Mouse (Mus musculus): ENCODE results near the gene Cela3a. TPM values are rescaled to one million over a fixed set of nuclear protein-coding genes. Genes with fewer than 3 reads are reported as not detected.

Cela3a gene
- polyA plus RNA-seq, 1 experiment from 2014 or later, result not detected

GRCm38 (mm10) chr4:137379713-137380255, 29.8 kb downstream of the Cela3a start:
- no peak overlapping the region for H3K27ac ChIP-seq
- WGBS, result 91% methylated on average over 10 of the region's 10 CpGs
- no peaks in the 10 kb centered on the region for H3K27me3 ChIP-seq (replicated peaks)
- H3K36me3 ChIP-seq, result no peaks in the 10 kb centered on the region
- no peak overlapping the region for H3K4me2 ChIP-seq (replicated peaks)
- no peaks in the 10 kb centered on the region; the same call in 1 of the 2 replicates for H3K4me1 ChIP-seq
- H3K9ac ChIP-seq, result no peak overlapping the region
- no peak overlapping the region for H3K4me3 ChIP-seq
- no peak for ATAC-seq (ENCODE audit: low FRiP score, low read depth)
- H3K9me3 ChIP-seq, result no peaks in the 10 kb centered on the region

DNA sequence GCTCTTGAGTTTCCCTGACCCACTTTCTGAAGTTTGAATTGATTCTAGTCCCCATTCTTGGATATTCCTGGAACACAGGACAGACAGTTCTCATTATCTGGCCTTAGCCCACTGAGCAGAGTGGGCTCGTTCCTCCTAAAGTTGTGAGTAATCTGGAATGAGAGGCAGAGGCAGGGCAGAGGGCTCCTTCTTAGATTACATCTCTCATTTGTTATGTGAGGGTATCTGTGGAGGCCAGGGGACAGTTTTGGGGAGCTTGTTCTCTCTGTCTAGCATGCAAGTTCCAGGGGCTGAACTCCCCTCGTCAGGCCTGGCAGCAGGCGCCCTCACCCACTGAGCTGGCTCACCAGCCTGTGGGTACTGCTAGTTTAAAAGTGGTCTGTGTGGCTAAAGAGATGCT, 30.5 kb downstream of the Cela3a start:
- ATAC-seq (ENCODE audit: low FRiP score, low read depth), result no peak
- 80% methylated on average over 3 of the region's 3 CpGs for WGBS
- H3K9ac ChIP-seq, result no peak overlapping the region

DNA sequence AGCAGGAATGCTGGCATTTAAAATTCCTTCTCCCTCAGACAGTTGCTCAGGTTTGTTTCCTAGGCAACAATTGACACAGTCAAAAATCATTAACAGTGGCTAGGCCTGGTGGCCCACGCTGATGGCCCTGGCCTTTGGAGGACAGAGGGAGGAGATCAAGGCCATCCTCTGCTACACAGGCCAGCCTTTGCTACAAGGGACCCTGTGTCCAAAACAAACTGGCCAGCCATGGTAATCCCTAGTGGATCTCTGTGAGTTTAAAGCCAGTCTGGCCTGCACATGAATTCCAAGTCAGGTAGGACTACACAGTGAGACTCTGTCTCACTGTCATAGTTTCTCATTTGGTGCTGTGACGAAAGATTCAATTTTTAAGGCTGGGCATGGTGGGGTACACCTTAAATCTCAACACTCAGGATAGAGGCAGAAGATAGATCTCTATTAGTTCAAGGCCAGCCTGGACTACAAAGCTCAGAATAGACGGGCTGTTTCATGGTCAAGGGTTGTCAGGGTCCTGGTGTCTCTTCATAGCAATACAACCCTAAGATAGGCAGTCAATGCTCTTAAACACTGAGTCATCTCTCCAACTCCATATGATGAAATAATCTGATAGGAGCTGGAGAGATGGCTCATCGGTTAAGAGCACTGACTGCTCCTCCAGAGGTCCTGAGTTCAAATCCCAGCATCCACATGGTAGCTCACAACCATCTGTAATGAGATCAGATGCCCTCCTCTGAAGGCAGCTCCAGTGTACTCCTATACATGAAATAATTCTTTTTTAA, 31.9 kb downstream of the Cela3a start:
- Histone ChIP-seq H3K27ac (no peak overlapping the region), H3K4me3 (no peak overlapping the region), H3K4me2 (replicated peaks) (no peak overlapping the region), H3K9ac (no peak overlapping the region), H3K4me1 (no peaks in the 10 kb centered on the region; the same call in 1 of the 2 replicates), H3K36me3 (no peaks in the 10 kb centered on the region), H3K27me3 (replicated peaks) (no peaks in the 10 kb centered on the region), H3K9me3 (no peaks in the 10 kb centered on the region)
- WGBS, result 79% methylated on average over 4 of the region's 4 CpGs
- no peak for ATAC-seq (ENCODE audit: low FRiP score, low read depth)

More for the DNA sequence above, 30.5 kb downstream of the Cela3a start:
- Histone ChIP-seq H3K27me3 (replicated peaks) (no peaks in the 10 kb centered on the region), H3K36me3 (no peaks in the 10 kb centered on the region), H3K9me3 (no peaks in the 10 kb centered on the region), H3K4me2 (replicated peaks) (no peak overlapping the region), H3K4me3 (no peak overlapping the region), H3K27ac (no peak overlapping the region), H3K4me1 (no peaks in the 10 kb centered on the region; the same call in 1 of the 2 replicates)

GRCm38 (mm10) chr4:137376778-137377177, 32.8 kb downstream of the Cela3a start:
- Histone ChIP-seq H3K27me3 (replicated peaks) (no peaks in the 10 kb centered on the region), H3K9me3 (no peaks in the 10 kb centered on the region), H3K4me1 (no peaks in the 10 kb centered on the region; the same call in 1 of the 2 replicates), H3K4me3 (no peak overlapping the region), H3K36me3 (no peaks in the 10 kb centered on the region), H3K9ac (no peak overlapping the region), H3K4me2 (replicated peaks) (no peak overlapping the region), H3K27ac (no peak overlapping the region)
- ATAC-seq (ENCODE audit: low FRiP score, low read depth), result no peak
- WGBS, result 73% methylated on average over 2 of the region's 2 CpGs

DNA sequence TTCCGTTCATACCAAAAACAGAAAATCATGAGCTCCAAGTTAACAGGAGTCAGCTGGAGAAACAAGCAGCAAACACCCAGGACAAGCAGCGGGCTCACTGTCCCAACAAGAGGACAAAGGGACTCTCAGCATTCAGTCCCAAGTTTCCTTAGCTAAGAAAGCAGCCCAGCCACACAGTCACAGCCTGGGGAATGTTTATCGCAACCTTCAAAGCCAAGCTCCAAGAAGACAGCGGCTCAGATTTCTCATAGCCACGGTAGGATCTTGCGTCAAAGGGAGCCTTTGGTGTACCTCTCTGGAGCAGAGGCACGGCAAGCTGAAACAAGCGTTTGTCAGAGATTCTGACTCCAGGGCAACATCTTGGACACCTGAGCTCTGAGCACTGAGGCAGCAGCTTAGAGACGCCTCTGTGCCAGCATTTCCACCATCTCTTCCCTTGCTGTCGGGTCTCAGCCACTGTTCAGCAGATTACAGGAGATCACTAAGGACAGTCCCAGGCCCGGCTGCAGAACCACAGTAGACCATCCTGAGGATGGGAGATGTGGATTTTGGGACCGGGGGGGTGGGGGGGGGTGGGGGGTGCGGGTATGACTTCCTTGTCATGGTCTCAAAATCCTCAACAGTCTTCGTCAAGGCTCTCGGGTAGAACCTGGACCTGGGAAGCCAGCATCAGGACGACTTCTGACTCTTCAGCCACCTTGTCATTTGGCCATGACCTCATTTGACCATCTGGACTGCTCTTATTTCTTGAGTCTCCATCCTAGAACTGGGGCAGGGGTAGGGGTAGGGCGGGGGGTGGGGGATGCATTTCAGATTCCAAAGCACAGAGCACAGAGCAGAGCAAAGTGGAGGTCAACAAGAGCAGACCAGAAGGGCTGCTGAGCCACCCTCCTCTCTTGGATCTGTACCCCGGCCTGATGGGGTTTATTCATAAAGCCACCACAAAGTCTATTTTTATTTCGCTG, 34.0 kb downstream of the Cela3a start:
- Histone ChIP-seq H3K4me3 (no peak overlapping the region), H3K4me1 (peaks cover under 1% of the 10 kb centered on the region; the same call in 1 of the 2 replicates), H3K27me3 (replicated peaks) (no peaks in the 10 kb centered on the region), H3K9me3 (no peaks in the 10 kb centered on the region), H3K27ac (no peak overlapping the region), H3K36me3 (no peaks in the 10 kb centered on the region), H3K9ac (0 out of 2 replicates have a peak overlapping the region, but pooled peaks have one; percentile 13), H3K4me2 (replicated peaks) (no peak overlapping the region)
- WGBS, result 58% methylated on average over 19 of the region's 19 CpGs
- no peak for ATAC-seq (ENCODE audit: low FRiP score, low read depth)

- ATAC-seq (ENCODE audit: low FRiP score, low read depth), result no peak
- 76% methylated on average over 6 of the region's 6 CpGs for WGBS
- Histone ChIP-seq H3K9me3 (no peaks in the 10 kb centered on the region), H3K4me3 (no peak overlapping the region), H3K4me1 (peaks cover 9% of the 10 kb centered on the region; the same call in 1 of the 2 replicates), H3K36me3 (no peaks in the 10 kb centered on the region), H3K9ac (no peak overlapping the region), H3K27ac (no peak overlapping the region), H3K4me2 (replicated peaks) (no peak overlapping the region), H3K27me3 (replicated peaks) (no peaks in the 10 kb centered on the region)
Observed at GRCm38 (mm10) chr4:137373711-137374110, 35.9 kb downstream of the Cela3a start.

DNA sequence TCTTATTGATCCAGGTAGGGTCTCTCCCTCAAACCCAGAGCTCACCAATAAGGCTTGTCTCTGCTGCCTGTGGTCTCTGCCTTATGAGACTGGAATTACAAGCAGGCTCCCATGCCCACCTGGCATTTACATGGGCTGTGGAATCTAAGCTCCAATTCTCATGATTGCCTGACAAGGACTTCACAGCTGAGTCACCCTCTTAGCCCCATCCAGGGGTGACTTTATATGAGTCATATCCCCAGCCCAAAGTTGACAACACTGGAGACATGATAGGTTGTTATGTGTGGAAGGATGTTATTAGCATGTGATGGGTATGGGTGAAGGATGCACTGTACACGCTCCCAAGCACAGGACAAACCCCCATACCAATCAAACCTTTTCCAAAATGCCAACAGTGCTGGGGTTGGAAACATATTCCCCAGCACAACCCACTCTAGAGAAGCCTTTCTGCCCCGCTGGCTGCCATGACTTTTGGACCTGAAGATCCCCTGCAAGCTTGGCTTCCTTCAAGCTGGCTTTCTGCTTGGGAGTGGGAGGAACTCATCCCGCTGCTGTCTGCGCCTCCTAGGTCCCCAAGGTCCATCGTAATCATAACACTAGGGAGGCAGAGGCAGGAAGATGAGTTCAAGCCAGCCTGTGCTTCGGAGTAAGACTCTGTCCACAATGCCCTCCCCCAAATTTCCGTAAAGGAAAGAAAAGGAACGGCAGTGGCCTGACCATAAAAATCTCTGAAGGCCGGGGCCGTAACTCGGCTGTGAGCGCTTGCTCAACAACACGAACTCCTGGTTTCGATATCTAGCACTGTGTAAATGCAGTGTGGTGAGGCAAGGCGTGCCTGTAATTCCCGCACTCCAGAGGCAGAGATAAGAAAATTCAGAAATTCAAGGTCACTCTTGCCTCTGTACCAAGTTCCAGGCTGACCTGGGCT, 37.7 kb downstream of the Cela3a start:
- Histone ChIP-seq H3K4me2 (replicated peaks) (no peak overlapping the region), H3K4me1 (peaks cover 9% of the 10 kb centered on the region; the same call in 1 of the 2 replicates), H3K9ac (no peak overlapping the region), H3K36me3 (no peaks in the 10 kb centered on the region), H3K9me3 (no peaks in the 10 kb centered on the region), H3K27ac (no peak overlapping the region), H3K27me3 (replicated peaks) (no peaks in the 10 kb centered on the region; the same call in 1 of the 2 replicates), H3K4me3 (no peak overlapping the region)
- no peak for ATAC-seq (ENCODE audit: low FRiP score, low read depth)
- WGBS, result 80% methylated on average over 16 of the region's 16 CpGs

GRCm38 (mm10) chr4:137369954-137370750, 39.4 kb downstream of the Cela3a start:
- ATAC-seq (ENCODE audit: low FRiP score, low read depth), result no peak
- Histone ChIP-seq H3K4me3 (peak overlapping the region; percentile 31), H3K9ac (peak overlapping the region; percentile 44), H3K27me3 (replicated peaks) (no peaks in the 10 kb centered on the region; the same call in 1 of the 2 replicates), H3K27ac (no peak overlapping the region), H3K4me1 (peaks cover 9% of the 10 kb centered on the region; the same call in 1 of the 2 replicates), H3K4me2 (replicated peaks) (peak overlapping the region; percentile 68), H3K9me3 (no peaks in the 10 kb centered on the region), H3K36me3 (no peaks in the 10 kb centered on the region)
- 17% methylated on average over 28 of the region's 29 CpGs for WGBS

DNA sequence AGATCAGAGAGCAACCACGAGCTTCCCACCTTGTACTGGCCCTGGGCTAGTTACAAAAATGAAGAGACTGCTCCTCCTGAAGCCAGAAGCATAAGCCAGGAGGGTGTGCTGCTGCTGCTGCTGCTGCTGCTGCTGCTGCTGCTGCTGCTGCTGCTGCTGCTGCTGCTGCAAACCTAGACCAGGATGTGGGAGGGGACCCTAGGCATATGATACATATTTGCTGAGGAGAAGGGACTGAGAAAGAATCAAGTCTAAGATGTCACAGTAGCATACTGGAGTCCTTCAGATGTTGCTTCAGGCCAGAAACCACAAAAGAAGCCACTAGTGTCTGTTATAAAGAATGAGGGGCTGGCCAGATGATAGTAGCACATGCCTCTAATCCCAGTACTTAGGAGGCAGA, 41.4 kb downstream of the Cela3a start:
- Histone ChIP-seq H3K9ac (no peak overlapping the region), H3K4me1 (peaks cover 9% of the 10 kb centered on the region; the same call in 1 of the 2 replicates), H3K36me3 (no peaks in the 10 kb centered on the region), H3K27ac (no peak overlapping the region), H3K9me3 (no peaks in the 10 kb centered on the region), H3K4me3 (no peak overlapping the region), H3K4me2 (replicated peaks) (no peak overlapping the region), H3K27me3 (replicated peaks) (no peaks in the 10 kb centered on the region; the same call in 1 of the 2 replicates)
- no peak for ATAC-seq (ENCODE audit: low FRiP score, low read depth)
- WGBS, result 32% methylated on average over 1 of the region's 1 CpGs

DNA sequence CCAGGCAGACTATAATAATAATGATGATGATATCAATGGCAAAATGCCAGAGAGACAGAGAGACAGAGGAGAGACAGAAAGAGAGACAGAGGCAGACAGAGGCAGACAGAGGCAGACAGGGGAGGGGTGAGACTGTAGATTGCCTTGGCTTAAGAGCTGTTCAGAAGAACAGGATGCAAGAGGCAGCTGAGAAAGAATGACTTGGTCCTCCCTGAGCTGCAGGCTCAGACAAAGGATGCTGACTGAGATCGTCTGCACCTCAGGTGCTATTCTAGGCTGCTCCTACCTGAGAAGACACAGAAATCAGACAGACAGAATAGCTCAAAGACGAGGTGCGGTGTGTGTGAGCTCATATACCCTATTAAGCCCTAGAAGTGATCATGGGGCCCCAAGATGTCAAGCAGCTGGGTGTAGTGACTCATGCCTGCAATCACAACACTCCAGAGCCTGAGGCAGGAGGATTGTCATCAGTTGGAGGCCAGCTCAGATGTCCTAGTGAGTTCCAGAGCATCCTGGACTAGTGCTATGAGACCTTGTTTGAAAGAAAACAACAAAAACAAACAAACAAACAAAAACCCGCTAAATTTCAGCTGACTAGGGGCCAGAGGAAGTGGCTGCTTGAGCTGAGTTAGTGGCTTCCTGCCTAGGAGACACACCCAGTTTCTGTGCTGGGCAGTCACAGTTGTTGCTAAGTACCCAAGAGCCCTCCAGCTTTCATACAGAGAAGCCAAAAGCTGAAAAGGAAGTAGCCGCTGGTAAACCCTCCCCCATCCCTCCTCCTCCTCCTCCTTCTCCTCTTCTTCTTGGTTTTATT, 42.1 kb downstream of the Cela3a start:
- 46% methylated on average over 5 of the region's 5 CpGs for WGBS
- Histone ChIP-seq H3K4me1 (peaks cover 9% of the 10 kb centered on the region; the same call in 1 of the 2 replicates), H3K9ac (no peak overlapping the region), H3K9me3 (no peaks in the 10 kb centered on the region), H3K36me3 (no peaks in the 10 kb centered on the region), H3K27me3 (replicated peaks) (no peaks in the 10 kb centered on the region; the same call in 1 of the 2 replicates), H3K4me2 (replicated peaks) (no peak overlapping the region), H3K27ac (no peak overlapping the region), H3K4me3 (no peak overlapping the region)
- no peak for ATAC-seq (ENCODE audit: low FRiP score, low read depth)
